Mouse (Mus musculus) bone marrow macrophage, adult 2 months (primary cell): ENCODE results near the gene Prkcsh. TPM values are rescaled to one million over a fixed set of nuclear protein-coding genes. Genes with fewer than 3 reads are reported as not detected.

Experiments used
- H3K27ac ChIP-seq: 2 replicates; pipeline ENCODE4 v1.5.1; 2012; ENCODE audit warnings: low read depth, low read length; ENCODE audit not compliant: insufficient read depth
- H3K4me1 ChIP-seq: 2 replicates; pipeline ENCODE4 v1.6.1; 2012; ENCODE audit warnings: low read length; ENCODE audit not compliant: control insufficient read depth, insufficient read depth
- H3K4me3 ChIP-seq: 2 replicates; pipeline ENCODE4 v1.5.1; 2012; ENCODE audit warnings: mild to moderate bottlenecking, low read length, moderate library complexity; ENCODE audit not compliant: insufficient read depth
- CTCF ChIP-seq: IDR thresholded peaks from 2 replicates; pipeline ENCODE4 v1.5.1; 2012; ENCODE audit warnings: low read depth, mild to moderate bottlenecking, low read length, moderate library complexity
- POLR2A ChIP-seq: IDR thresholded peaks from 2 replicates; pipeline ENCODE4 v1.6.1; 2012; ENCODE audit warnings: mild to moderate bottlenecking, low read depth, low read length, borderline replicate concordance
- polyA plus RNA-seq: library from polyadenylated mRNA; stranded (reverse); fragments of >200 nt; gene quantifications from 2 replicates; pipeline ENCODE4 v1.2.4, GENCODE M21; 2012; ENCODE audit not compliant: missing spikeins, insufficient read depth, insufficient read length

The Prkcsh gene
- polyA plus RNA-seq, 1 experiment = 65.9 TPM

- H3K27ac ChIP-seq = no peak overlapping the region
- peak overlapping the region; percentile 55 for H3K4me3 ChIP-seq
- peaks cover 3% of the 10 kb centered on the region; the same call in 1 of the 2 replicates for H3K4me1 ChIP-seq
Measured at GRCm38 (mm10) chr9:21961366-21961980, 41.1 kb upstream of the Prkcsh start.

GRCm38 (mm10) chr9:21962010-21962409 is 40.6 kb upstream of the Prkcsh start:
- H3K4me1 ChIP-seq = peaks cover 3% of the 10 kb centered on the region; the same call in 1 of the 2 replicates
- H3K27ac ChIP-seq = no peak overlapping the region
- no peak for TF ChIP-seq POLR2A
- no peak for TF ChIP-seq CTCF
- H3K4me3 ChIP-seq = peak overlapping the region; percentile 55

More at GRCm38 (mm10) chr9:21961366-21961980, 41.1 kb upstream of the Prkcsh start:
- TF ChIP-seq POLR2A (no peak), CTCF (no peak)

DNA sequence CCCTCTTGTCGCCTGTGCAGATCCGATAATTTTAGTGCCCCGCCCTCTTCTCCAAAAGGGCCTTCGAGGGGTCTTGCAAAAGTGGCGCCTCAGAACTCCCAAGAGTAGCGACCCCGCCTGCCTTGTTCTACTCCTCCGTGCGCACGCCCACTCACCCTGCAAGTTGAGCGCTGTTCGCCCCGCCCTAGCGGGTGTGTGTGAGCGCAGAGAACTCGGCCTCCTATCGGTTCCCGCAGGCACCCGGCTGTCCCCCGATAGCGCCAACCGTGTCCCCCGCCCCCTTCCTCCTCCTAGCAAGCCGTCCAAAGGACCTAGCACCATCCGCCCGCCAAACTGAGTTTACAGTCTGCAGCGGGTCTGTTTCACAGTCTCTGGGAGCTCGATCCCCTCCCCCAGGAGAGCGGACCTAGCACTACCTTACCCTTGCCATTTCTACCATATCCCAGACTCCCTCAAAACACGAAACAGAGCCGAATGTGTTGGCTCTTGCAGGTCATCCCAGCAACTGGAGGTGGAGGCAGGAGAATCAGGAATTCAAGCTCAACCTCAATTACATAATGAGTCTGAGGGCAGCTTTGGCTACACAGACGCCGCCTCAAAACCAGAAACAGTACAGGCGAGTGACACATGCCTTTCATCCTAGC is 40.1 kb upstream of the Prkcsh start:
- Histone ChIP-seq H3K27ac (no peak overlapping the region), H3K4me1 (peaks cover 3% of the 10 kb centered on the region; the same call in 1 of the 2 replicates), H3K4me3 (peak overlapping the region; percentile 55)
- no peak for TF ChIP-seq POLR2A
- TF ChIP-seq CTCF = no peak

DNA sequence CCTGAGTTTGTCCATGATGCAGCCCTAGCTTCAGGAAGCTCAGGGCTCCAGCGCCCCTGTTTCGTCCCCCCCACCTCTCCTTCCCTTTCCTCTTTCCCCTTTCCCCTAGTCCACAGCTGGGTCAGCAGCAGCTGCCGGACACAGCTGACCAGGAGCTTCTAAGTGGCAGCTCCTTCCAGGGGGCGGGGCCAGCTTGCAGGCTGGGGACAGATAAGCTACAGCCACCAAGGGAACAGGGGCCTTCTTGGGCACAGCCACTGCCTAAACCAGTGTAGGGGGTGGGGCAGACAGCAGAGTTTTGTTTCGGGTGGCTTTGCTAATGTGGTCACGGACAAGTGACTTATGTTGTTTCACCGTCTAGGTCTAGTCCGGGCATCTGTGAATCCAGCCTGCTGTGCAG is 39.2 kb upstream of the Prkcsh start, which contains the start of gene Epor:
TSS of gene Epor (minus strand) at position 90 of the 400 bp plus-strand sequence.
- H3K4me3 ChIP-seq = peak within 1 kb of the TSS; percentile 55
- H3K4me1 ChIP-seq = peaks cover 3% of the 10 kb centered on the region; the same call in 1 of the 2 replicates
- no peak within 1 kb of the TSS for H3K27ac ChIP-seq
- TF ChIP-seq CTCF = no peak
- no peak for TF ChIP-seq POLR2A

DNA sequence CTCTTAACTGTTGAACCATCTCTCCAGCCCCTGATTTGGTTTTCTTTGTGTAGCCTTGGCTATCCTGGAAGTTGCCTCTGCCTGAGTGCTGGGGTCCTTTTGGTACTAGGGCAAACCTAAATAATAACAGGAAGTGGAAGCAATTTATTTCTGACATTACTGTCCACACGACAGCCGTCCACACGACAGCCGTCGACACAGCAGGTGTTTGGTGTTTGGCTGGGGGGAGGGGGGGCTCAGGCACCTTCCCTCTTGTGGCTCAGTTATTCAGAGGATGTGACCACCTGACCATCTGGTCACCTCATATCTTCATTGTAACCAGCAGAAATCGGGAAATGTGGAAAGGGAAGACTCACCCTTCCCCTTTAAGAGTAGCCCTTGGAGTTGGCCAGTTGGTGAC is 33.7 kb upstream of the Prkcsh start:
- H3K27ac ChIP-seq = no peak overlapping the region
- TF ChIP-seq CTCF (no peak), POLR2A (no peak)
- no peak overlapping the region for H3K4me3 ChIP-seq
- H3K4me1 ChIP-seq = peaks cover 6% of the 10 kb centered on the region

DNA sequence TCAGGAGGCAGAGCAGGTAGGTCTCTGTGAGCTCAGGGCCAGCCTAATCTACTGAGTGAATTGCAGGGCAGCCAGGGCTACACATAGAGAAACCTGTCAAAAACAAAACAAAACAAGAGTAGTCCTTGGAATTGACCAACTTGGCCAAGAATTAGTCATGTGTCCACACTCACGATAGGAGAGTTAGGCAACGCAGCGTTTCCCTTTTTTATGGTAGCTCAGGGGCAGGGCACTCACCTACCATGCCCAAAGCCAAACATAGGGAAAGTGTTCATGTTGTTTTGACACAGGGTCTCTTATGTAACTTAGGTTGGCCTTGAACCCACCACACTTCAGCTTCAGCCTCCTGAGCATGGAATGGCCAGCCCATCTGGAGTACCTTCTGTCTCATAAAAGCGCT is 33.3 kb upstream of the Prkcsh start:
- Histone ChIP-seq H3K27ac (no peak overlapping the region), H3K4me1 (peaks cover 6% of the 10 kb centered on the region), H3K4me3 (no peak overlapping the region)
- TF ChIP-seq CTCF (no peak), POLR2A (no peak)

GRCm38 (mm10) chr9:21976626-21977175 is 25.9 kb upstream of the Prkcsh start:
- no peak overlapping the region for H3K4me3 ChIP-seq
- H3K27ac ChIP-seq = no peak overlapping the region
- no peak for TF ChIP-seq POLR2A
- TF ChIP-seq CTCF = no peak
- H3K4me1 ChIP-seq = no peaks in the 10 kb centered on the region

GRCm38 (mm10) chr9:21977331-21977730 is 25.3 kb upstream of the Prkcsh start:
- TF ChIP-seq CTCF (no peak), POLR2A (no peak)
- Histone ChIP-seq H3K4me3 (no peak overlapping the region), H3K4me1 (no peaks in the 10 kb centered on the region), H3K27ac (no peak overlapping the region)

- Histone ChIP-seq H3K27ac (no peak overlapping the region), H3K4me3 (no peak overlapping the region), H3K4me1 (no peaks in the 10 kb centered on the region)
- TF ChIP-seq POLR2A (no peak), CTCF (peak; percentile 62)
Measured at GRCm38 (mm10) chr9:21977972-21978371, 24.6 kb upstream of the Prkcsh start.
